Mouse (Mus musculus) lung, postnatal 25 days (tissue): ENCODE results near the gene Xbp1.
"Not testable (repeated sequence)": the region's sequence is repeated elsewhere in the genome, so short reads cannot be mapped to it uniquely, and the experiment has no call there.

Experiments
- DNase-seq: peaks from one replicate; pipeline ENCODE4 v3.0.0; 2022; ENCODE audit warnings: low spot score

Xbp1 gene

DNA sequence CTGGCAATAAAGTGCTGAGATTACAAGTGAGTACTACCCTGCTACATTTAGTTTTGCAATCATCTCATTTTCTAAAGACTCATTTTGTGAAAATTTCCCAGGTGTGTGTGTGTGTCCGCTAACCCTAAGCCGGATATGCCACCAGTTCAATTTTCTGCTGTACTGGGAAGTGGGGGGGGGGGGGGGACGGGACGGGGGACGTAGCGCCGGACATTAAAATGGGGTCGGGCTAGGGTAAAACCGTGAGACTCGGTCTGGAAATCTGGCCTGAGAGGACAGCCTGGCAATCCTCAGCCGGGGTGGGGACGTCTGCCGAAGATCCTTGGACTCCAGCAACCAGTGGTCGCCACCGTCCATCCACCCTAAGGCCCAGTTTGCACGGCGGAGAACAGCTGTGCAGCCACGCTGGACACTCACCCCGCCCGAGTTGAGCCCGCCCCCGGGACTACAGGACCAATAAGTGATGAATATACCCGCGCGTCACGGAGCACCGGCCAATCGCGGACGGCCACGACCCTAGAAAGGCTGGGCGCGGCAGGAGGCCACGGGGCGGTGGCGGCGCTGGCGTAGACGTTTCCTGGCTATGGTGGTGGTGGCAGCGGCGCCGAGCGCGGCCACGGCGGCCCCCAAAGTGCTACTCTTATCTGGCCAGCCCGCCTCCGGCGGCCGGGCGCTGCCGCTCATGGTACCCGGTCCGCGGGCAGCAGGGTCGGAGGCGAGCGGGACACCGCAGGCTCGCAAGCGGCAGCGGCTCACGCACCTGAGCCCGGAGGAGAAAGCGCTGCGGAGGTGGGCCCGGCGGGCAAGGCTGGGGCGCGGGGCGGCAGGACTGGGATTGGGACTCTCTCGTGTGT lies at the start of gene Xbp1:
Xbp1 (plus strand) TSS at position 248 of the 854 bp plus-strand sequence.
- peak; percentile 98 for DNase-seq

DNA sequence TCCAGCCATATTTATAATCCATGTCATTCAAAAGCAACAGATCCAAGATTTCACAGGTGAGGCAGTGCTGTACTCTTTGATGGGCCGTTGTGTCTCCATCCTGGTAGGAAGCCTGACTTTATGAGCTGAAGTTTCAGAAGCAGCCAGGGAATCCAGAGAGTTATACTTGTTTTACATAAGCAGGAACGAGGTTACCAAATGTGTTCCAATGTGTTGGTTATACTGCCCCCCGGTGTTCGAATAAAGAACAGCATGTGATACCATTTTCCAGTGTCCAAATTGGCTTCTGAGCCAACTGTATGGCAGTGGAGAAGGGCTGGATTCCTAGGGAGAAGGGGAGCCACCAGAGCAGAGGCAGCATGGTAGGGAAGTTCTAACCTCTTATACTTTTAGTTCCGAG lies 46.3 kb upstream of the Xbp1 start:
- peak; percentile 73 for DNase-seq

DNA sequence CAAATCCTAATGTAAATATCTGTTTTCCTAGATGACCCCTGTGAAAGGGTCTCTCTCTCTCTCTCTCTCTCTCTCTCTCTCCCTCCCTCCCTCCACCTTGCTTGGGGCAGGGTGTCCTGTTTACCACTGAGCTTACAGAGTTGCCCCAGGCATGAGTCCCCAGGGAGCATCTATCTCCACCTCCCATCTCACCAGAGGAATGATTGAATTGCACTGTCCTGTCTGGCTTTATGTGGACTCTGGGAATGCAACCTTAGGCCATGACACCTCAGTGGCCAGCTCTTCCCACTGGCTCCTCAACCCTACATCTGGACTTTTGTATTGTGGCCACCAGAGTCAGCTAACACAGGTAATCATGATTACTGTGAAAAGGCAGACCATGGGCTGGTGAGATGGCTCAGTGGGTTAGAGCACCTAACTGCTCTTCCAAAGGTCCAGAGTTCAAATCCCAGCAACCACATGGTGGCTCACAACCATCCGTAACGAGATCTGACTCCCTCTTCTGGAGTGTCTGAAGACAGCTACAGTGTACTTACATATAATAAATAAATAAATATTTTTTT lies 44.8 kb upstream of the Xbp1 start:
- not testable (repeated sequence) for DNase-seq

DNA sequence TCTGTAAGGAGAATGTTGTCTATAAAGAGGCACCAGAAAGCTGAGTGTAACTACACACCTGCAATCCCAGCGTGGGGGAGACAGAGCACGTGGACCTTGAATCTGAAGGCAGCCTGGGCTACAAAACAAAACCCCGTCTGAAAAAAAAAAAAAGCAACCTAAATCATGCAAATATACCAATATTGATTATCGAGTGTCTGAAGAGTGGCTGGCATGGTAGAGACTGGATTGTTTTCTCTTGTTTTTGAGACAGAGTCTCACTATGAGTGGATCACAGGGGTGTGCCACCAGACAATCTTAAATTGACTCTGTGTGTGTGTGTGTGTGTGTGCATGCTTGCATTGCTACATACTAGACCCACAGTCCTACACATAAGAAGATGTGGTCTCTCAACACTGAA lies 43.7 kb upstream of the Xbp1 start:
- DNase-seq: no peak

DNA sequence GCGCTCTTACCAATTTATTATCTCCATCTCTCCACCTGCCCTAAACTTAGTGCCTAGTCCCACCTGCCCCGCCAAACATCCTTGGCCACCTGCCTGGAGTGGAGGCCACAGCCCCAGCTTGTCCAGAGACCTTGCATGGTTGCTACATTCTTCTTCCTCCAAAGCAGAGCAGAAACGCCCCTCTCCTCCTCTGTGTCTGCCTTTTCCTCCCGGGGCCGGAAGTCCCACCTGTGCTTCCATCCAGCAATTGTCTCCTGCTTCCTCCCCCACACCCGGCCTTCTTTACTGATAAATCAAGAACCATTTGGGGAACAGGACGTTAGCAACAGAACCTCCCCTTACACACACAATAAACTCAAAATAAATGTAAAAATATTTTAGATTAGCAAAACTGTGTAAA lies 42.3 kb upstream of the Xbp1 start:
- DNase-seq: no peak

DNA sequence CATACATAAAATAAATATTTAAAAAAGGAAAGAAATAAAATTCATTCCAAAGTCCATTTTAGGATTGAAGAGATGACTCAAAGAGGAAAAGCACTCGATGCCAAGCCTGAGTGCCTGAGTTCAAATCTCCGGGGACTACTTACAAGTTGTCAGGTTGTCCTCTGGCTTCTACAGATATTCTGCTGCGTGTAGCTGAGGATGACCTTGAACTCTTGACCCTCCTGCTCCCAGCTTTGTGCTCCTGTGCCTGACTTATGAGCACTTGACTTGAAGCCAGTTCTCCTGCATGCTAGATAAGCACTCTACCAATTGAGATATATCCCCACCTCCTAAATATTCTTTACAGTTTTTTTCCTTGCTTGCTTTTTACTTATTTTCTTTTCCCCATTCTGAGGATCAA lies 41.6 kb upstream of the Xbp1 start:
- DNase-seq: no peak

DNA sequence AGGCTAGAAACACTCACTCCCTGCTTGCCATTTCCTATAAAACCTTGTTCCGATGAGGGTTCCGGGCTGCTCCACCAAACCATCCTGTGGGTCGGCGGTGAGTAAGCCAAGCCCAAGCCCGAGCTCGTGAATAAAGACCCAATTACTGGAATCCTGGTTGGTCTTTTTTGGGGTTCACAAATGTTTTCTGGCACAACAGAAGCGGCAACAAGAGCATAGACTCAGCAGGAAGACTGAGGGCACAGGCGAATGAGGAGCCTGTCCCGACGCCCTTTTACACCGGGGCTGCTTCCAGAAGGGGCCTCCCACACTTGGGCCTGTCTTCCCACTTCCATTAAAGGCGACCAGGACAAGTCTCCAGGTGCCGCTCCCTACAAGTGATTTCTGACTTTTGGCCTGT lies 37.9 kb upstream of the Xbp1 start:
- no peak for DNase-seq

DNA sequence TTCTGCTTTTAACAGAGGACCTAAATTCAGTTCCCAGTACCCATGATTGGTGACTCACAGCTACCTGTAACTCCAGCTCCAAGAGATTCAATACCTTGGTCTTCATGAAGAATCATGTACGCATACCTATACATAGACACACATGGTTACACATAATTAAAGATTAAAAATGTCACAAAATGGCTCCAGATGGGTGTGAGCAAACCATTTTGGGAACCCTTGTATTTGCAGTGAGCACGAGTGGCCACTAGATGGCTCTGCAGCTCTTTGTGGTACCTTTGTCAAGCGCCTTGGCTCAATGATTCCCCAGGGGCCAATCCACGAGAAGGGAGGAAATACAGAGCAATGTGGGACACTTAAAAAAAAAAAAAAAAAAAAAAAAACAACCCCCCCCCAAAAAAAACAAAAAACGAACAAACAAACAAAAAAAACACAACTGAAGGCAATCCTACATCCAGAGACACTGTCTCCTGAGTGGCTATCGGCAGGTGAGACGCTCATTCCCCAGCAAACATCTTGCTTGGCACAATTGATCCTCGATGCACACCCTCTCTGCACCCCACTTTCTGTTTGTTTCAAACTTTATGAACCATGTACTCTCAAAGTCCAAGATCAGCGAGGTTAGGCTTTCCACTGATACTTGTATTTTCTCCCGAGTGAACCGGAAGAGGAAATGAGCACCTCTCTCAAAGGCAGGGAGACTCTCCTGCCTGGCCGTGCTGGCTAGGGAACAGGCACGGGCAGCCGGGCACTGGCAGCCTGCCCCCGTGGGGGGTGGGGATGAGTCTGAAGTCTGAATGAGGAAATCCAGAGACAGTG lies 35.1 kb upstream of the Xbp1 start:
- DNase-seq: peak; percentile 91

DNA sequence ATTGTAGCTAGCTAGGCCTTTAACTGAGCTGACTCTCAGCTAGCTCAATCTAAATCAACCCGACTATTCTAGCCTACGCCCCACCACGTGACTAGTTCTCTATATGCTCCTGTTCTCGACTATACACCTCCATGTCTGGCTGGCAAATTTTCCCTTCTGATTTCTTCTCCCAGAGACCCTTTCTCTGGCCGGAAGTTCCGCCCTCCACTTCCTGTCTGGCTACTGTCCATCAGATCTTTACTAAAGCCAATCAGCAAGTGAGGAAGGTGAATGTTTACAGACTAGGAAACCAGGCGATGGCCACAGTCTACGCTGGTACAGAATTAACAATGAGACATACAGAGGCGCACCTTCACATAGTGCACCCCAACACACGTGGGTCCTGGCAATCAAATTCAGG lies 31.0 kb upstream of the Xbp1 start:
- DNase-seq: not testable (repeated sequence)

DNA sequence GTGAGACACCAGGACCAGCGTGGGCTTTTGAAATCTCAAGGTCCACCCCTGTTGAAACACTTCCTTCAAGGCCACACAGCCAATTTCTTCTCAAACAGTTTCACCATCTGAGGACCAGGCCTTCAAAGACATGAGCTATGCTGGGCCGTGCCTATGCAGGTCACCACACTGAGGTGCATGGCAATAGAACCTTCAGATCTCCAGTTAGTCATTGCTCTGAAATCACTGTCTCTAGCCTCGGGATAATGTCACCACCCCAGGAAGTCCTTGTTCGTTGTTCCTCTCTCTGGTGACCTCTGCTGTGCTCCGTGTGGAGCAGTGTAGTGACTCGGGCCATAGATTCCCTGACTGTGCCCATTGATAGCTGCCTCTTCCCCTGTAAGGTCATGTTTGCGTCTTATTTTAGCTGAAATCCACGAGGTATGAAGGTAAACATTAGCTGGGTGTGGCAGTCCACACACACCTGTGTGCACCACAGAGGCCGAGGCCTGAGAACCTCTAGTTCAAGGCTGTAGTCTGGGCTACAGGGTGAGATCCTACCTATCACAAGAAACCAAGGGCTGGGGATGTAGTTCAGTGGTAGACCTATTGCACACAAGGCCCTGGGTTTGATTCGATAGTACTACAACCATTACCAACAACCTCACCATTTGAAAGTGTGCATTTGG lies 29.3 kb upstream of the Xbp1 start:
- no peak for DNase-seq

DNA sequence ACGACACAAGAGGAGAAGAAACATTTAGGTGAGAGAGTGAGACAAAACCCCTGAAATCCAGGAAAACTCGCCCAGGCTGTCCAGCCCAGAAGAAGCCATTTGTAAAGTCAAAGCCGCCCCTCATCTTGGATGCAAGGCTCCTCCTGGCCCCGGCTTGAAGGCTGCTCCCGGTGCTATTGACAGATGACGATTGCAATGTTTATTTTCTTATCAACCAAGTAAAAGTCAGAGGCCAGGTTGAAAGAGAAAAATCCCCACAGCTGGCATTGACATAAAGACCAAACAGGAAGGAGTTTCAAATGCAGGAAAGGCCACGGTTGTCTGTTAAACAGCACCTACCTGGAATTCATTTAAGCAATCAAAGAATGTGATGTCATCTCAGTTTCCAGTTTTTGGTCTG lies 28.5 kb upstream of the Xbp1 start:
- no peak for DNase-seq

DNA sequence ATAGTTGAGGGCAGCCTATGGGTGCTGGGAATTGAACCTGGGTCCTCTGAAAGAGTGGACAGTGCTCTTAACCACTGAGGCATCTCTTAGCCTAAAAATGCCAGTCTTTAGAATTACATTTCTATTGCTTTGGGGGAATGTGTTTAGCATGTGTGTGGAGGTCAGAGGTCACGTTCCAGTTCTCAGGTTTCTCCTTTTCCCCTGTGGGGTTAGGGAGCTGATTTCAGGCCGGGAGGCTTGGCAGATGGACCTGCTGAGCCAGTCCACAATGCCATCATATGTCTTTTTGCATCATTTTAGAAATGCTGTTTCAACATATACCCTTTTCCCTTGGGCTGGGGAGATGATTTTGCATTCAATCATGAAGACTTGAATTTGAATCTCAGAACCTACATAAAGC lies 26.6 kb upstream of the Xbp1 start:
- no peak for DNase-seq

DNA sequence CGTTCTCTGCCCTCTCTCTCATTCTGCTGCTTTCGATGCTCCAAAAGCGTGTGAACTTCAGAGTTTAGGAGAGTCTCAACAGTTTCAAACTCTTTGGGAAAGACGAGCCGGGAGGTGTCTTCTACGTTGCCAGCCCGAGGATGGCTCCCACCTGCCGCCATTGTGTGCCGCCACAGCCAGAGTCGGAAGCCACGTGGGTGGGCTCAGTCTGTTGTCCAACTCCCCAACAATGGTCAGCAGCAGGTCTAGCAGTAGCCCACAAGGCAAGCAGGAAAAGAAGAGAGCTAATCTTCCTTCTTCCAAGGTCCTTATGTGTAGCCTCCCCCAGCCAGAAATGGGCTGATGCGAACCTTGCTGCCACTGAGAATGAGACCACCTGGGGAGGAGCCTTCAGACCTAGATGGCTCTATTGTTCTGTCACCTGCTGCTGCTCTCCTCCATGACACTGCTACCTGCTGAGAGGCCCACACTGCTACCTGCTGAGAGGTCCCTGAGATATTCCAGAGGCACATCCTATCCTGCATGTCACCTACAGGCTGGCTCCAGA lies 25.1 kb upstream of the Xbp1 start:
- DNase-seq: no peak

DNA sequence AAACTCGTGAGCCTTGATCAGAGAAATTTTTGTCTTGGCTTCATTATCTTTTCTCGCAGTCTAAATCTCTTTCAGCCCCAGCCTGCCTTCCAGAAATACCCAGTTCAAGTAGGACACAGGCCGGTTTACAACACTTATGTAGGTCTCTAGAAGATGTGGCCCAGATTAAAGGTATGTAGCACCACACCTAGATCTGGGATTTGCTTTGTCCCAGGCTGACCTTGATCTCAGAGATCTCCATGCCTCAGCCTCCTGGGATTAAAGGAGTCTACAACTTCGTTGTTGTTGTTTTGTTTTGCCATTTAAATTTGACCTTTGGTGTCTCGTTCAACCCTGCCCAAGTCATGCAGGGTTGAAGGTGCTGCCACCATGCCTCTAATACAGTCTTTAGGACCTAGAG lies 24.6 kb upstream of the Xbp1 start:
- no peak for DNase-seq

DNA sequence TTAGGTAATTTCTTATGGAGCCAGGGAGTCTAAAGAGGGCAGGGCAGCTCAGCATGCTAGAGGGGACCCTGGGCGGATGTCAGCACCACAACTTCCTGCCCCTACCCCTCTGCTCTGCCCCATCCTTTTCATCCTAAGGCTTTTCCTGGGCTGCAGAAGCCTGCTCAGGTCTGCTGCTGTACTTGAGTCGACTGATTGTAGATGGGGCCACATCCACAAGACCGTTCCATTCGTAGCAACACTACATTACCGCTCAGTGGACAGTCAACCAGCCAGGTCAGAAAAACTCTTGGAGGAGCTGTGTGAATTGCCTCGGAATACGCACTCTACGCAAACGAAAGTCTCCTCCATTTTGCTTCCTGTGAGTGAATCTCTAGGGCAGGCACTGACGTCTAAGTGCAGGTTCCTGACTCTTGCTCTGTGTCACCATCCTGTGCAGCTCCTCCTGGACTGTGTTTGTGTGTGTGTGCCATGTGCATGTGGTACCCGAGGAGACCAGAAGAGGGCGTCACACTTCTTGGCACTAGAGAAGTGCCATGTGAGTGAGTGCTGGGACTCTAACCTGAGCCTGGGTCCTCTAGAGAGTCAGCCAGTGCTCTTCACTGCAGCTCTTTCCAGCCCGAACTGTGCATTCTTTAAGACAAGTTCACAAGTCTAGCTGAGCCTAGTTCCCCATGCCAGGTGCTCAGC lies 23.8 kb upstream of the Xbp1 start:
- no peak for DNase-seq

DNA sequence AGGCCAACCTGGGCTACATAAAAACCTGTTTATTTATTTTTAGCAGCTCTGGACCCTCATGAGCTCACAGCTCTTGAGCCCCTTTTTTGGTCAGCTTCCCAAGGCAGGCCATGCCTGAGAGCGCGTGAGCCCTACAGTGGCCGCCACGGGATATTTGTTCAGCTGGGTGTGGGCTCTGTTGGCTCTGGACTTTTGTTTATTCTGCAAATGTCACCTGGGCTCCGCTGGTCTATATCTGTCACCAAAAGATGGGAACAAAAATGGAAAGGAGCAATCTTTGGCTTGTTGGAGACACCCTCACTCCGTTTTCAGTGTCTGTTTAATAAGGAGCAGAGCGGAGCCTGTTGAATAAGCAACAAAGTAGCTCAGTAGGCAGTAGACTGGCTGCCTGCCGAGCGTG lies 22.0 kb upstream of the Xbp1 start:
- no peak for DNase-seq

DNA sequence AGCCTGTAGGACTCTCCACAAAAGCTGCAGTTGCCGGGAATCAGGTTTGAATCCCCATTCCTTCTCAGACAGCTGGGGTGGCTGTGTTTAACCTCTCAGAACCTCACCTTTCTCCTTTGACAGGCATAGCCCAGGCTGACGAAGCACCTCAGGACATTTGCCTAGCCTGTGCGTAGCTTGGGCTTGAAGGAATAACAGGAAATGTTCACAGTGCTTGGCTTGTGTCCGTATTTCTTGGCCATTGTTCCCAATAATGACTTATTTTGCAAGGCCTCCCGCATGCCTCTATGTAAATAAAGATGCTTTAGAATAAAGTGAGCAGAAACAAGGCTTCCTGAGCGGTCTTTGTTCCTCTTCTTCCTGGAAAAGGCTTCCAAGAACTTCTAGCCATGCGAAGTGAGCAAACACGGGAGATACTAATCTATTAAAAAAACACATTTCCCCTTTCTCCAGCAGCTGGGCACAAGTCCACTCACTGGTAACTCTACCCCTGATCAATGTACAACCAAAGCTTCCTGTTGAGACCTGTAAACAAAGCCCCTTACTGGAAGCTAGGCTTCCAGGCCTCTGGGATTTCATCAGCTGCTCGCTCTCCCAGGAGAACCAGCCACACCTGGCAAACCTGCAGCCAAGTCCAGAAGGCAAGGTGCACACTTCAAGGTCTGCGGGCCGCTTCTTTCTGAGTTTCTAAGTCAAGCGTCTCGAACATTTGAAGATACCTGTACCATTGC lies 21.4 kb upstream of the Xbp1 start:
- DNase-seq: peak; percentile 51

DNA sequence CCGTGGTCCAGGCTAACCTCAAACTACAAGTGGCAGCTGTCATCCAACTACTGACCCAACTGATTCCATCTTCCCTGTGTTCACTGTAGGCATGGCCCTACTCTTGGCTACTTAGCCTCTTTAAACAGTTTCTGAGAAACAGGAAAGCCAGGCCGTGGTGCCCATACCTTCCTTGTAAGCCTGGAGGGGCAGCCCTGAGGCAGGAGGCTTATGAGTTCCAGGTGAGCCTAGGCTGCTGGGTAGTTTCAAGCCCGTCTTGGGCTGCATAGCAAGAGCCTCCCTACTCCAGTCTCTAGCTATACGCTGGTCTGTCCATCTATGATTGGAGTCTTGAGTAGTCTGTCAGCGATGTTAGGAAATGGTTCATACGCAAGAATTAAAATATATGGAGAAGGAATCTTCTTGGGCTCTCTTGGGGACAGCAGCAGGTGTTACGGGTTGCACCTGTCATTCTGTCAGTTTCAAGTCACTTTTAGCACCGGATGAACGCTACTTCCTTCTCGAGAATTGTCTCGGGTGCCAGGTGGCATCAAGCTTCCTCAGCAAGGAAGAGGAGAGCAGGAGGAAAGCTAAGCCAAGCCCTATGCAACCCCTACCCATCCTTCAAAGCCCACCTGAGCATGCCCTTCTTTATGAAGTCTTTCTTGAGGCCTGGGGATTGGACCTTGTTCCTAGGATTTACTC lies 20.4 kb upstream of the Xbp1 start:
- no peak for DNase-seq

DNA sequence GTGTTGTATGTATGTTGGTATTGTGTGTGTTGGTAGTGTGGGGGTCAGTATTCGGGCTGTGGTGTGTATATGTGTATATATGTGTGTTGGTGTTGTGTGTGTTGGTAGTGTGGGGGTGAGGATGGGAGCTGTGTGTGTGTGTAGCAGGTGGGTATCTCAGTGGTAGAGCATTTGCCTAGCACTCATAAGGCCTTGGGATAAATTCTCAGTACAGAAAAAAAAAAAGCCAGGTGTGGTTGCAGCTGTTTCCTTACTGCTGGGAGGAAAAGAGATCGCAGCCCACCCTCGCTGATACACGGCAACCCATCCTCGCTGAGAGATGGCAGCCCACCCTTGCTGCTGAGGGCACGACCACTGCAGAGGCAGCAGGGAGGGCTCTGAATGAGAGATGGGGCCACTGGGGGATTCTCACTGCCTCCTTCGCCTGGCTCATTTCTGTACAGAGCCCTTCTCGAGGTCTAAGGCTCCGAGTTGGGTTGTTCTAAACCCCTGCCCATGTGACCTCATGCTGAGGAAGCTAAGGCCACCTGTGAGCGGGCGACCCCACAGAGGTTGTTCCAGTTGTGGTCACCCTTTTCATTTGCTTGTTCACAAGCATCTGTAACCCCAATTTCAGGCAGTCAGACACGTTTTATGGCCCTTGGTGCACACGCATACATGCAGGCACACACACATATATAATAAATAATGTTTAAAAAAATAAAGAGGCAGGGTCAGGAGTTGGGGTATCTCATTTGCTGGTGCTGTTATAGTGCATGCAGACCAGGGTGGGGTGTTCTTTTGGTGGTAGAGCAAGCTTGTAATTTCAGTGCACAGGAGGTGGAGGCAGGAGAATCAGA lies 19.3 kb upstream of the Xbp1 start:
- DNase-seq: no peak
